ENCODE assay signal across 18 mouse cellular contexts in genomic region chr17:28116335-28116734, GRCm38 (mm10). TPM values are rescaled to one million over a fixed set of nuclear protein-coding genes. Genes with fewer than 3 reads are reported as not detected.
A peak's percentile ranks its signal among the peaks of the same experiment; 100 is the strongest.
DNase-seq lines count a peak whose midpoint lies in the region; ATAC-seq and TF ChIP-seq lines count a peak whose summit lies in the region.
"Had no signal": no experiment of that assay in that cellular context is flagged by ENCODE, and none has a peak within 500 bp of the region (broad histone marks: within the 10 kb centered on the region; RNA-seq: fewer than 3 reads in every experiment).

No protein-coding gene starts in this region.

- WGBS in hindbrain, embryonic 10.5 days, result 51% methylated on average over 9 of the region's 9 CpGs
- 40% methylated on average over 9 of the region's 9 CpGs for WGBS in hindbrain, embryonic 13.5 days
- WGBS in forebrain, embryonic 13.5 days, result 19% methylated on average over 9 of the region's 9 CpGs
- WGBS in hindbrain, embryonic 16.5 days, result 45% methylated on average over 9 of the region's 9 CpGs
- 24% methylated on average over 9 of the region's 9 CpGs for WGBS in midbrain, postnatal 0 days

- TF ChIP-seq CTCF in midbrain, postnatal 0 days (IDR thresholded peaks at IDR 0.05), result no peak

- no peak for ATAC-seq in hindbrain, embryonic 13.5 days (ENCODE audit: low FRiP score)
- peak; percentile 53; the same call in 1 of the 2 replicates for ATAC-seq in forebrain, embryonic 13.5 days
- peak; percentile 37 for ATAC-seq in hindbrain, embryonic 16.5 days
- no peak for ATAC-seq in midbrain, postnatal 0 days (ENCODE audit: low FRiP score)

- H3K27ac ChIP-seq in hindbrain, embryonic 10.5 days, result peak overlapping the region; percentile 70
- no peak overlapping the region for H3K27ac ChIP-seq in hindbrain, embryonic 13.5 days
- peak overlapping the region; percentile 11; the same call in 1 of the 2 replicates for H3K27ac ChIP-seq in forebrain, embryonic 13.5 days
- H3K27ac ChIP-seq in hindbrain, embryonic 16.5 days (ENCODE audit: low read depth, low read length), result no peak overlapping the region
- no peak overlapping the region for H3K27ac ChIP-seq in midbrain, postnatal 0 days (ENCODE audit: low read depth, low read length)
- H3K27ac ChIP-seq: embryonic facial prominence, embryonic 13.5 days; kidney, postnatal 0 days; limb, embryonic 12.5 days; liver, embryonic 13.5 days; macrophage had no signal

- H3K9ac ChIP-seq in hindbrain, embryonic 13.5 days, result no peak overlapping the region
- no peak overlapping the region for H3K9ac ChIP-seq in forebrain, embryonic 13.5 days
- no peak overlapping the region for H3K9ac ChIP-seq in hindbrain, embryonic 16.5 days (ENCODE audit: low read depth, low read length)
- no peak overlapping the region for H3K9ac ChIP-seq in midbrain, postnatal 0 days (replicated peaks; ENCODE audit: low read length, poor library complexity, severe bottlenecking)
- H3K9ac ChIP-seq: embryonic facial prominence, embryonic 13.5 days; limb, embryonic 12.5 days; liver, embryonic 13.5 days had no signal

- no peak overlapping the region for H3K4me2 ChIP-seq in hindbrain, embryonic 13.5 days
- 0 out of 2 replicates have a peak overlapping the region, but pooled peaks have one; percentile 6 for H3K4me2 ChIP-seq in forebrain, embryonic 13.5 days
- H3K4me2 ChIP-seq in hindbrain, embryonic 16.5 days (ENCODE audit: low read length), result no peak overlapping the region
- no peak overlapping the region for H3K4me2 ChIP-seq in midbrain, postnatal 0 days (ENCODE audit: low read depth, low read length, poor library complexity, severe bottlenecking)
- H3K4me2 ChIP-seq: embryonic facial prominence, embryonic 13.5 days; limb, embryonic 12.5 days; liver, embryonic 13.5 days had no signal

- H3K4me3 ChIP-seq in hindbrain, embryonic 10.5 days, result no peak overlapping the region
- H3K4me3 ChIP-seq in hindbrain, embryonic 13.5 days, result no peak overlapping the region
- no peak overlapping the region for H3K4me3 ChIP-seq in forebrain, embryonic 13.5 days
- H3K4me3 ChIP-seq in hindbrain, embryonic 16.5 days (ENCODE audit: low read length), result no peak overlapping the region
- H3K4me3 ChIP-seq in midbrain, postnatal 0 days (ENCODE audit: low read depth, low read length), result no peak overlapping the region
- H3K4me3 ChIP-seq: embryonic facial prominence, embryonic 13.5 days; limb, embryonic 12.5 days; liver, embryonic 13.5 days had no signal

- no peaks in the 10 kb centered on the region for H3K36me3 ChIP-seq in hindbrain, embryonic 10.5 days
- H3K36me3 ChIP-seq in hindbrain, embryonic 13.5 days, result no peaks in the 10 kb centered on the region
- no peaks in the 10 kb centered on the region for H3K36me3 ChIP-seq in forebrain, embryonic 13.5 days (ENCODE audit: poor library complexity, severe bottlenecking)
- no peaks in the 10 kb centered on the region for H3K36me3 ChIP-seq in hindbrain, embryonic 16.5 days (ENCODE audit: control insufficient read depth, insufficient read depth, low read length)
- H3K36me3 ChIP-seq in midbrain, postnatal 0 days (ENCODE audit: insufficient read depth, low read length), result no peaks in the 10 kb centered on the region
- H3K36me3 ChIP-seq: embryonic facial prominence, embryonic 13.5 days; limb, embryonic 12.5 days; liver, embryonic 13.5 days had no signal

- H3K9me3 ChIP-seq in hindbrain, embryonic 10.5 days, result 0 out of 2 replicates have a peak, but pooled peaks cover 2% of the 10 kb centered on the region
- H3K9me3 ChIP-seq in hindbrain, embryonic 13.5 days, result no peaks in the 10 kb centered on the region
- H3K9me3 ChIP-seq in forebrain, embryonic 13.5 days (replicated peaks), result no peaks in the 10 kb centered on the region
- no peaks in the 10 kb centered on the region for H3K9me3 ChIP-seq in hindbrain, embryonic 16.5 days (ENCODE audit: control insufficient read depth, low read length)
- H3K9me3 ChIP-seq in midbrain, postnatal 0 days (ENCODE audit: low read length), result no peaks in the 10 kb centered on the region
- H3K9me3 ChIP-seq: embryonic facial prominence, embryonic 13.5 days; limb, embryonic 12.5 days; liver, embryonic 13.5 days had no signal

- DNase-seq in hindbrain, embryonic 10.5 days (ENCODE audit: low spot score), result no peak
- DNase-seq in midbrain, postnatal 0 days (ENCODE audit: low spot score), result peak; percentile 54
- no peak for DNase-seq in embryo, embryonic 11 days
- no peak for DNase-seq in right cerebral cortex, postnatal 14 days
- DNase-seq in spleen, postnatal 14 days (ENCODE audit: low spot score in 2 of 2), result no peak
- DNase-seq: adrenal gland, postnatal 25 days; cerebellum, adult 9-11 months; gastrocnemius, postnatal 25 days; kidney, adult 11 months; liver, embryonic 13.5 days; right cerebral cortex, postnatal 25 days had no signal

- H3K4me1 ChIP-seq in hindbrain, embryonic 10.5 days (replicated peaks), result peaks cover 45% of the 10 kb centered on the region
- H3K4me1 ChIP-seq in hindbrain, embryonic 13.5 days (replicated peaks), result peaks cover 15% of the 10 kb centered on the region
- H3K4me1 ChIP-seq in forebrain, embryonic 13.5 days, result peaks cover 5% of the 10 kb centered on the region
- H3K4me1 ChIP-seq in hindbrain, embryonic 16.5 days (ENCODE audit: control insufficient read depth, insufficient read depth, low read depth, low read length), result no peaks in the 10 kb centered on the region
- no peaks in the 10 kb centered on the region for H3K4me1 ChIP-seq in midbrain, postnatal 0 days (ENCODE audit: insufficient read depth, low read length)
- H3K4me1 ChIP-seq: liver, embryonic 13.5 days had no signal

- H3K27me3 ChIP-seq in hindbrain, embryonic 10.5 days (ENCODE audit: insufficient read depth, poor library complexity, severe bottlenecking), result no peaks in the 10 kb centered on the region
- no peaks in the 10 kb centered on the region for H3K27me3 ChIP-seq in hindbrain, embryonic 13.5 days
- H3K27me3 ChIP-seq in forebrain, embryonic 13.5 days, result no peaks in the 10 kb centered on the region
- no peaks in the 10 kb centered on the region for H3K27me3 ChIP-seq in hindbrain, embryonic 16.5 days (replicated peaks; ENCODE audit: control insufficient read depth, insufficient read depth, low read length)
- no peaks in the 10 kb centered on the region for H3K27me3 ChIP-seq in midbrain, postnatal 0 days (ENCODE audit: insufficient read depth, low read length)
- H3K27me3 ChIP-seq: embryonic facial prominence, embryonic 13.5 days; limb, embryonic 12.5 days had no signal

RNA-seq across cellular contexts. Expression of gene Scube3, which starts 25.6 kb away (rescaled TPM):
- polyA plus RNA-seq in hindbrain, embryonic 10.5 days (2016; fragmentation: Nextera tagmentation; extraction: Ambion mirVana), result 10.7 and 11.0 TPM in 2 replicates
- polyA plus RNA-seq in hindbrain, embryonic 13.5 days (2015; fragmentation: Nextera tagmentation; extraction: Ambion mirVana), result 5.1 and 5.7 TPM in 2 replicates
- polyA plus RNA-seq in forebrain, embryonic 13.5 days (2015; fragmentation: Nextera tagmentation; extraction: Ambion mirVana), result 2.9 and 4.2 TPM in 2 replicates
- polyA plus RNA-seq in hindbrain, embryonic 16.5 days (2015; fragmentation: Nextera tagmentation; extraction: Ambion mirVana), result 3.0 and 3.6 TPM in 2 replicates
- total RNA-seq in midbrain, postnatal 0 days (2014; rRNA removed), result 19.9 and 24.7 TPM in 2 replicates
- 3.1 and 3.9 TPM in 2 replicates for polyA plus RNA-seq in midbrain, postnatal 0 days (2015; fragmentation: Nextera tagmentation; extraction: Ambion mirVana)

RNA-seq across cellular contexts. Expression of gene Tcp11, which starts 35.9 kb away (rescaled TPM):
- 1.1 and 2.8 TPM in 2 replicates for polyA plus RNA-seq in hindbrain, embryonic 10.5 days (2016; fragmentation: Nextera tagmentation; extraction: Ambion mirVana)
- polyA plus RNA-seq in hindbrain, embryonic 13.5 days (2015; fragmentation: Nextera tagmentation; extraction: Ambion mirVana), result 1.4 and 1.7 TPM in 2 replicates
- 1.4 TPM in 2 replicates for polyA plus RNA-seq in forebrain, embryonic 13.5 days (2015; fragmentation: Nextera tagmentation; extraction: Ambion mirVana)
- polyA plus RNA-seq in hindbrain, embryonic 16.5 days (2015; fragmentation: Nextera tagmentation; extraction: Ambion mirVana), result 1.4 and 1.6 TPM in 2 replicates
- total RNA-seq in midbrain, postnatal 0 days (2014; rRNA removed), result 4.1 and 8.2 TPM in 2 replicates
- polyA plus RNA-seq in midbrain, postnatal 0 days (2015; fragmentation: Nextera tagmentation; extraction: Ambion mirVana), result 2.3 and 2.5 TPM in 2 replicates
- total RNA-seq: adrenal gland, postnatal 25 days; gastrocnemius, postnatal 25 days had no signal
- polyA plus RNA-seq: macrophage had no signal

Comparison
In these comparisons a context has a peak if more than half of its experiments do, and no peak if none do; other contexts are left out.
1. H3K27ac ChIP-seq: peak in hindbrain, embryonic 10.5 days (single experiment) and forebrain, embryonic 13.5 days (single experiment); none in hindbrain, embryonic 13.5 days (single experiment), hindbrain, embryonic 16.5 days (single experiment) and midbrain, postnatal 0 days (single experiment).
2. ATAC-seq: peak in forebrain, embryonic 13.5 days (single experiment) and hindbrain, embryonic 16.5 days (single experiment); none in hindbrain, embryonic 13.5 days (single experiment) and midbrain, postnatal 0 days (single experiment).